Mouse (Mus musculus) embryonic facial prominence, embryonic 13.5 days (tissue): ENCODE results near the gene Slc8a1. TPM values are rescaled to one million over a fixed set of nuclear protein-coding genes. Genes with fewer than 3 reads are reported as not detected.

Source experiments
- ATAC-seq: fragments of 200-750 bp; cut with Nextera tagmentation; 2 replicates; pipeline ENCODE4 v1.8.0; 2017; ENCODE audit warnings: low read depth; ENCODE audit not compliant: insufficient number of reproducible peaks, insufficient read depth, low FRiP score, low TSS enrichment
- H3K27ac ChIP-seq: fragments of 300-500 bp; sonication (generic); 2 replicates; pipeline ENCODE4 v1.5.1; 2015; ENCODE audit warnings: moderate library complexity, mild to moderate bottlenecking, inconsistent platforms
- H3K27me3 ChIP-seq: fragments of 300-500 bp; sonication (generic); 2 replicates; pipeline ENCODE4 v1.6.1; 2015; ENCODE audit warnings: mild to moderate bottlenecking, inconsistent platforms
- H3K36me3 ChIP-seq: fragments of 300-500 bp; sonication (generic); 2 replicates; pipeline ENCODE4 v1.6.1; 2015; ENCODE audit warnings: mild to moderate bottlenecking, inconsistent platforms
- H3K4me1 ChIP-seq: fragments of 300-500 bp; sonication (generic); 2 replicates; pipeline ENCODE4 v1.6.1; 2015; ENCODE audit warnings: inconsistent platforms
- H3K4me2 ChIP-seq: fragments of 300-500 bp; sonication (generic); 2 replicates; pipeline ENCODE4 v1.6.1; 2015; ENCODE audit warnings: moderate library complexity, mild to moderate bottlenecking, inconsistent platforms
- H3K4me3 ChIP-seq: fragments of 300-500 bp; sonication (generic); 2 replicates; pipeline ENCODE4 v1.5.1; 2015; ENCODE audit warnings: mild to moderate bottlenecking, inconsistent platforms
- H3K9ac ChIP-seq: fragments of 300-500 bp; sonication (generic); 2 replicates; pipeline ENCODE4 v1.6.1; 2015; ENCODE audit warnings: mild to moderate bottlenecking, inconsistent platforms
- H3K9me3 ChIP-seq: fragments of 300-500 bp; sonication (generic); 2 replicates; pipeline ENCODE4 v1.6.1; 2016; ENCODE audit warnings: inconsistent platforms
- WGBS: fragments of 180-500 bp; shearing (Covaris S2); methylation state at CpG from one replicate; pipeline ENCODE4 v1.1.7; 2015; ENCODE audit warnings: mixed read lengths; 5-methylcytosine and 5-hydroxymethylcytosine counted together
- polyA plus RNA-seq: library from polyadenylated mRNA; unstranded; fragments of >200 nt; fragmentation: Nextera tagmentation; extraction: Ambion mirVana; gene quantifications from 2 replicates; pipeline ENCODE4 v1.2.1, GENCODE M21; 2015

The Slc8a1 gene
- polyA plus RNA-seq, 1 experiment from 2014 or later: 5.0 TPM

DNA sequence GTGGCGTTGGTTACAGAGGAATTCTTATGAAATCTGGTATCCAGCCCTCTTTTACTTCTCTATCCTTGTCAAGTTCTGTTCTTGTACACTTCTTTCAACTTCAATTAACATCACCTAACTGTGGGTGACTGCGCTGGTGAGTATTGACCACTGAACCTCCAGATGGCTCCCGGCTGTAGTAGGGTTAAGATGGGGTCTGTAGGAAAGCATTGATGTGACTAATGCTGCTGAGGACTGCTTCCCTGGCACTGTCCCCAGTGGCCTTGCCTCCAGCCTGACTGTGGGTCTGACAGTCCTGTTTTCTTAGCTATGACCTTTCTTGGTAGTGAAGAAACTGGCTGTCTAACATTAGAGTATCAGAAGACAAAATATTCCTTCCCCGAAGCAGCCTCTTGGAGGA is 335.1 kb downstream of the Slc8a1 start:
- Histone ChIP-seq H3K9ac (no peak overlapping the region), H3K4me3 (no peak overlapping the region), H3K4me1 (no peaks in the 10 kb centered on the region), H3K27ac (no peak overlapping the region), H3K9me3 (no peaks in the 10 kb centered on the region), H3K27me3 (no peaks in the 10 kb centered on the region), H3K4me2 (no peak overlapping the region), H3K36me3 (peaks cover 7% of the 10 kb centered on the region)
- WGBS: 73% methylated on average over 4 of the region's 4 CpGs
- no peak for ATAC-seq

DNA sequence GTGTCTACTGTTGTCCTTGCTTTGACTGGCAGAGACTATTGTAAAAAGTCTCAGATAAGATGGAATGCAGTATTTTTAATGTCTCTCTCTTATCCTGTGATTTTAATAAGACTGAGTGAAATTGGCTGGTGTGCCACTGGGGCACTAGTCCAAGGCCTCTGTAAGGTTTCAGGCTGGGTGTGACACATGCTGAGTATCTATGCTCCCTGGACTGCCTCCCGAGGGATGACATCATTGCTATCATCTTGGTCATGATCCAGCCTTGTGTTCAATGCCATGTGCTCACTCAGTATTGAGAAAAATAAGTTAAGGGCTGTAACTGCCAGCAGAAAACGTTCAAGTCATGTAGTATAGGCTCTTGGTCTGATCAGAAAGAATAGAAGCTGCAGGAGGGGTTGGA is 335.5 kb downstream of the Slc8a1 start:
- H3K27me3 ChIP-seq: no peaks in the 10 kb centered on the region
- H3K27ac ChIP-seq: no peak overlapping the region
- peaks cover 2% of the 10 kb centered on the region for H3K36me3 ChIP-seq
- no peaks in the 10 kb centered on the region for H3K9me3 ChIP-seq
- no peak overlapping the region for H3K4me3 ChIP-seq
- H3K4me1 ChIP-seq: no peaks in the 10 kb centered on the region
- no peak overlapping the region for H3K4me2 ChIP-seq
- 68% methylated on average over 2 of the region's 2 CpGs for WGBS
- ATAC-seq: no peak
- H3K9ac ChIP-seq: no peak overlapping the region

DNA sequence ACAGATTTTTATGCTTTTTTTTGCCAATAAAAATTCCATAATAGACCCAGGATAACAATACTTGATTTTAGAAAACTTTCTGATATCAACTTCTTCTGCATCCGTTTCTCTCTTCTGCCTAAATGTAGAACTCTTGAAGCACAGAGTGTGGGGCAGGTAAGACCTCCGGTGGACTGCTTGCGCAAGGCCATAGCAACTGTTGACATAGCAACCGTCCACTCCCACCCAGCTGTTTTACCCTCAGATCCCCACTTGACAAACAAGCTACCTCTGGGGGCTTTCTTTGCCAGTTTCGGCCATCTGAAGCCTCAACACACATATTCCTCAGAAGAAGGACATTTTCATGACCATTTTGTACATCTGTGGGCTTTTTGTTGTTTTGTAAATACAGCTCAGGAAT is 337.8 kb downstream of the Slc8a1 start:
- H3K9me3 ChIP-seq: no peaks in the 10 kb centered on the region
- H3K4me2 ChIP-seq: no peak overlapping the region
- H3K4me1 ChIP-seq: no peaks in the 10 kb centered on the region
- 72% methylated on average over 5 of the region's 5 CpGs for WGBS
- no peak overlapping the region for H3K4me3 ChIP-seq
- H3K36me3 ChIP-seq: no peaks in the 10 kb centered on the region
- no peak overlapping the region for H3K9ac ChIP-seq
- H3K27me3 ChIP-seq: no peaks in the 10 kb centered on the region
- H3K27ac ChIP-seq: no peak overlapping the region
- no peak for ATAC-seq

DNA sequence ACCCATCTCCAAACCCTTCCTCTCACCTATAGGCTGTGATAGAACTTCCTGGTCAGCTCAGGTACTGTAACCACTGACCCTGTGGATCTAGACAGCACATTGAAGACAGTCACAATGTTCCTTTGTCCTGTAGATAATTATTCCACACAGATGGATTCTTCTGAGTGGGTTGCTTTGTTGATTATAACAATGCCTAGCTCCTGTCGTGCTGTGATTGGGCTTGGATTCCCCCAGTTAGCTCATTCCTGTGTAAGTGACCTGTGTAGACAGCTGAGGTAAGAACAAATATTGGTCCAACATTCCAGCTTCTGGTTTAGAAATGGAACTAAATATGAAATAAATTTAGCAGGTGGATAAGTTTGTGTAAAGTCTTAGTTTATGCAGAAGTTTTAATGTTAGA is 340.7 kb downstream of the Slc8a1 start:
- Histone ChIP-seq H3K9ac (no peak overlapping the region), H3K36me3 (no peaks in the 10 kb centered on the region), H3K27ac (no peak overlapping the region), H3K4me2 (no peak overlapping the region), H3K27me3 (no peaks in the 10 kb centered on the region), H3K4me3 (no peak overlapping the region), H3K4me1 (no peaks in the 10 kb centered on the region; the same call in 1 of the 2 replicates), H3K9me3 (no peaks in the 10 kb centered on the region)
- WGBS: 79% methylated on average over 1 of the region's 1 CpGs
- no peak for ATAC-seq

DNA sequence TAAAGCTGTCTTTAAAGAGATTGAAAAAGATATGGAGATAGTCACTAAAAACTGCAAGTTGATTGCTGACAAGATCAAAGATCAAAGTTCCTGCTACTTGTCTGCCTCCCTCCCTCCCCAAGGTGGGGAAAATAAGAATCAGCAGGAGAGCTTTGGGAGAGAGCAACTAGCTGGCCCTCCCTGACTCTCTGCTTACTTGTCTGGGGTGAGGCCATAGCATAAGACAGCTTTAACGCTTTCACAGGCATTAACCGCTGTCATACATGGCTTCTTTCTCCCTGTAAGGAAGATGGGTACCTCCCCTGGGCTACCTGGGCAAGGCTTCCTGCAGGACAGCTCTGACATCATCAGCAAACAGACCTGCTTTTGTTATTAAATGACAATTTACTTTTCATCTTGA is 344.1 kb downstream of the Slc8a1 start:
- no peaks in the 10 kb centered on the region for H3K27me3 ChIP-seq
- no peak overlapping the region for H3K4me3 ChIP-seq
- no peak for ATAC-seq
- no peak overlapping the region for H3K27ac ChIP-seq
- WGBS: 41% methylated on average over 2 of the region's 2 CpGs
- H3K4me2 ChIP-seq: no peak overlapping the region
- H3K4me1 ChIP-seq: no peaks in the 10 kb centered on the region; the same call in 1 of the 2 replicates
- H3K36me3 ChIP-seq: no peaks in the 10 kb centered on the region
- H3K9ac ChIP-seq: no peak overlapping the region
- no peaks in the 10 kb centered on the region for H3K9me3 ChIP-seq

DNA sequence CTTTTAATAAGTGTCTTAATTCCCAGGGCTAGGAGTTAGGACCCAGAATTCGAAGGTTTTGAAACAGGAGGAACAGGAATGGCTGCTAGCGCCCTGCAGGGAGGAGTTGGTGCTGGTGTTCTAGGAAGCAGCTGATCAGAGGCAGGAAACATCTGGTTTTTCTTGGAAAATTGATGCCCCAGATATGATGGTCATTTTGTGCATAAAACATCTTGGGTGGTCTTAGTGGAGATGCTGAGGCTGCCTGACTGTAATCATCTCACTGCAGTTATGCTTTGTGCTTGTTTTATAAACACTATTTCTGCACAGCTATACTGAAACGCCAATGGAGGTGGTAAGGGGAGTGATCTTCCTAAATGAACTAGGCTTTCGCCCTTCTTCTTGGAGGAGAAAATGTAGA is 345.1 kb downstream of the Slc8a1 start:
- no peak overlapping the region for H3K4me3 ChIP-seq
- WGBS: 50% methylated on average over 4 of the region's 4 CpGs
- ATAC-seq: no peak

DNA sequence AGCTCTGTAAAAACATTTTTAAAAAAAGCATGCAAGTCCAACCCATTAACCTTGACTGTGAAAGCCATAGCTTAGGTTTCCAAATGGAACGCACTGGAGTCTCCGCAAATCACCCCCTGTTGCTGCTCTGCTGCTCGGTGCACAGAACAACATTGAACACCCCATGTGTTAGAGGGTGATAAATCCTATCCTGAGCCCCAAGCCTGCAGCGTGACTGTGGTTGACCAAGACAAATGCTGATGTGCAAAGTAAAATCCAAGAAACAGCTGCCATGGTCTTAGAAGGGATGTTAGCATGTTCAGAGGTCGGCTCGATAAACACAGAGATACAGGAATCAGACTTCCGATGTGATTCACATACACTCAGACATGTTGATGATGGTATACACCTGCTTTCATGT is 346.7 kb downstream of the Slc8a1 start:
- Histone ChIP-seq H3K4me1 (no peaks in the 10 kb centered on the region; the same call in 1 of the 2 replicates), H3K9ac (no peak overlapping the region), H3K9me3 (no peaks in the 10 kb centered on the region), H3K4me2 (no peak overlapping the region), H3K27me3 (no peaks in the 10 kb centered on the region), H3K27ac (no peak overlapping the region), H3K4me3 (no peak overlapping the region), H3K36me3 (0 out of 2 replicates have a peak, but pooled peaks cover 5% of the 10 kb centered on the region)
- no peak for ATAC-seq
- 89% methylated on average over 7 of the region's 7 CpGs for WGBS

More for the DNA sequence above, 345.1 kb downstream of the Slc8a1 start:
- H3K4me2 ChIP-seq: no peak overlapping the region
- H3K4me1 ChIP-seq: no peaks in the 10 kb centered on the region; the same call in 1 of the 2 replicates
- H3K27me3 ChIP-seq: no peaks in the 10 kb centered on the region
- no peaks in the 10 kb centered on the region for H3K9me3 ChIP-seq
- H3K36me3 ChIP-seq: no peaks in the 10 kb centered on the region
- H3K9ac ChIP-seq: no peak overlapping the region
- no peak overlapping the region for H3K27ac ChIP-seq

DNA sequence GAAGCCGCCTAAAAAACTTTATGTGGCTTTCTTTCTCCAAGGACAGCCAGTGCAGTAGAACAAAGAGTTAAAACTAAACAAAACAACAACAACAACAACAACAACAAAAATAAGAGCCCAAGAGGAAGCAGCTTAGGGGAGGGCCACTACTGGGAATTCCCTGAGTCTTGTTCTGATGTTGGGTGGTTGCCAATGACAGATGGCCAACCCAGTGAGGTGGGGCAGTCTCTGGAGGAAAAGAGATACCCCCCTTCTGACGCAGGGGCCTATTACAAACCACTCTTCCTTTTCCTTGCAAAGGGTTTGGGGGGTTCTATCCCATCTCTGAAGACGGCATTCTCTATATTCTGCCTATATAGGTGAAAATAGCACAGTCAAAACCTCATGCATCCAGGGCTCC is 347.4 kb downstream of the Slc8a1 start:
- no peaks in the 10 kb centered on the region for H3K27me3 ChIP-seq
- H3K9me3 ChIP-seq: no peaks in the 10 kb centered on the region
- no peak overlapping the region for H3K4me3 ChIP-seq
- no peak for ATAC-seq
- H3K4me1 ChIP-seq: no peaks in the 10 kb centered on the region; the same call in 1 of the 2 replicates
- H3K4me2 ChIP-seq: no peak overlapping the region
- 90% methylated on average over 3 of the region's 3 CpGs for WGBS
- H3K36me3 ChIP-seq: 0 out of 2 replicates have a peak, but pooled peaks cover 5% of the 10 kb centered on the region
- H3K27ac ChIP-seq: no peak overlapping the region
- H3K9ac ChIP-seq: no peak overlapping the region

DNA sequence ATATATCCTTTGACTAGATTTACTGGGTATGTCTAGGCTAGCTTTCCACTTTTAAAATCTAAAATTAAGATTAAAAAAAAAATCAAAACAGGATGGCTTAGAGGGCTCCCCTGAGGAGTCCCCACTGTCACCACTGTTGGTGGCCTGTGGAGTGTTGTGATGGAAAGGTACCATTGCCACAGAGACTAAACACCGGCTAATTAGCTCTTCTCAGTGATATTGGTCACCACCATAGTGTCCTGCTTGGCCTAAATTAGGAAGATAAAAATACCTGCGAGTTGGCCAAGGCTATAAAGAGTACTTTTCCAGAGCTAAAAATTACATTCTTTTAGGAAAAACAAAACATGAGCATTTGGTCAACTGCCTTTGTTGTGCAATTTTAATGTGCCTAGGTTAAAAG is 352.1 kb downstream of the Slc8a1 start:
- H3K4me2 ChIP-seq: no peak overlapping the region
- no peaks in the 10 kb centered on the region for H3K4me1 ChIP-seq
- 0 out of 2 replicates have a peak, but pooled peaks cover 5% of the 10 kb centered on the region for H3K36me3 ChIP-seq
- H3K9ac ChIP-seq: no peak overlapping the region
- no peaks in the 10 kb centered on the region for H3K27me3 ChIP-seq
- H3K9me3 ChIP-seq: no peaks in the 10 kb centered on the region
- no peak for ATAC-seq
- H3K27ac ChIP-seq: no peak overlapping the region
- no peak overlapping the region for H3K4me3 ChIP-seq
- WGBS: 86% methylated on average over 2 of the region's 2 CpGs

DNA sequence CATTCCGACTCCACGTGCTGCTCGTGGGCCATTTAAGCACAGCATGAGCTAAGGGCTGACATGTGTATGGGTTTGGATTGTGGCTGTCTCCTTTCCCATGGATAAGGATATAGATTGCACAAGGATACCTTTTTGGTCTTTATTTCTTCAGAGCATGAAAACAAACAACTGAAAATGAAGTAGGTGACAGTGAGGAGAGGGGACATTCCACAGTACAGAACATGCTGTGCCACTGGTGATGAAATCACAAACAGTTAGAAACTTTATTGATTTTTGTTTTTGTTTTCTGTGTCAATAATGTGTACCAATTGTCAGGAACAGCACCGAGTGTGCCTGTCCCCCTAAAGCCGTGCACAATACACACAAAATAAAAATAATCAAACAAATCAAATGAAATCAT is 352.7 kb downstream of the Slc8a1 start:
- Histone ChIP-seq H3K4me3 (no peak overlapping the region), H3K9me3 (no peaks in the 10 kb centered on the region), H3K27ac (no peak overlapping the region), H3K27me3 (no peaks in the 10 kb centered on the region), H3K4me2 (no peak overlapping the region), H3K4me1 (no peaks in the 10 kb centered on the region), H3K9ac (no peak overlapping the region), H3K36me3 (0 out of 2 replicates have a peak, but pooled peaks cover 5% of the 10 kb centered on the region)
- WGBS: 90% methylated on average over 5 of the region's 5 CpGs
- ATAC-seq: no peak

DNA sequence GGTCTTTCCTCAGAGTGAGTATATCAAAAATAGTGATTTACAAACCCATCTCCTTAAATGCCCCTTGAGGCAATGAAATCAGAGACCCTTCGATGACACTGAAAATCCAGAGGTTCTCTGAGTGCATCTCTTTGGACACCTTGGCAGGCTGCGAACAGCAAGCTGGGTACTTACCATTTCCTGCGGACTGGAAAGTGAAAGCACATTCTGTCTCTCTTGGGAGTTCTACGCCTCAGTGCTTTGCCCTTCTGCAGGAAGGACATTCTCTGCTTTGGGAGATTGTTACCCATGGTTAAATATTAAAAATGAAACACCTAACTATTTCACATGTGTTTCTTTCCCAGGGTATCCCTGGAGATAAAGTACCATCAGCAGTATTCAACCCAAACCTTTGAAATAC is 354.7 kb downstream of the Slc8a1 start:
- Histone ChIP-seq H3K4me3 (no peak overlapping the region), H3K4me1 (no peaks in the 10 kb centered on the region), H3K27ac (no peak overlapping the region), H3K27me3 (no peaks in the 10 kb centered on the region), H3K36me3 (0 out of 2 replicates have a peak, but pooled peaks cover 5% of the 10 kb centered on the region), H3K9ac (no peak overlapping the region), H3K9me3 (no peaks in the 10 kb centered on the region), H3K4me2 (no peak overlapping the region)
- ATAC-seq: no peak
- WGBS: 88% methylated on average over 4 of the region's 4 CpGs

DNA sequence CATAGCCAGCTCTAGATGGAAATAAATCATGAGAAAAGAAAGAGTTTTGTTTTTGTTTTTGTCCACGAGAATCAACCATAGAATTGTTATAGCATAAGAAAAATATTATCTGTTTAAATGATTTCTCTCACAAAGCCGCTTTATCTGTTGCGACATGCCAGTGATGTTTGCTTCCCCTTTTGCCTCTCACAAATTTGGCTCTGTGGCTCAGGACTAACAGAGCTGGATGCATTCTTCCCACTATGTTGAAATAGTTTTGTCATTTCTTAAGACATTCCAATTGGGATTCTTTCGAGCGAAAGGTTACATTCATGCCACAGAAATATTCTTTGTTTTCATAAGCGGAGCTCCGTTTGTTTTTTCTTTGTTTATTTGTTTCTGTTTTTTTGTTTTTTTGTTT is 359.7 kb downstream of the Slc8a1 start:
- no peak for ATAC-seq
- Histone ChIP-seq H3K9ac (no peak overlapping the region), H3K4me3 (no peak overlapping the region), H3K4me2 (no peak overlapping the region), H3K9me3 (no peaks in the 10 kb centered on the region), H3K4me1 (no peaks in the 10 kb centered on the region), H3K27me3 (no peaks in the 10 kb centered on the region), H3K27ac (no peak overlapping the region), H3K36me3 (no peaks in the 10 kb centered on the region)
- 76% methylated on average over 7 of the region's 7 CpGs for WGBS
